Mouse (Mus musculus): ENCODE measurements at regions not wholly inside any gene's neighbourhood (a gene's known extent, or its start where the extent isn't known, plus 50 kb on each side); places are given as distances from the start of the nearest gene placed in this dataset.

DNA sequence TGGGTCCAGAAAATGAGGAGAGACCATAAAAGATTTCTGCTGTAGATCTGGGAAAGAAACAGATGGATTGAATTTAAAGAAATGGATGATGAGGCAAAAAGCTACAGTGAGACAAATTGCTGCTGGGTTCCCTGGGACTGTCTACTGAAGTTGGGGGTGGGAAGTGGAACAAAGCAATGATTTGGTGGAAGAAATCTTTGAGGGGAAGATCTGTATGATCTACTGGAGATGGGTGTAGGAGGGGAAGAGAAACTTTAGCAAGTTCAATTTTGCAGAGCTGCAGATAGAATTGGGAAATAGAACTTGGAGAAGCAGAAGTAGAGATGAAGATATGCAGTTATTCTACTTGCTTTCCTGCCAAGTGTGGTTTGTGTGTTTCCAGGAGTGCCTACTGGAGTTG, 5478.8 kb downstream of the 9330182O14Rik start:
- DNase-seq (ENCODE audit: low read depth, low spot score) = no peak

DNA sequence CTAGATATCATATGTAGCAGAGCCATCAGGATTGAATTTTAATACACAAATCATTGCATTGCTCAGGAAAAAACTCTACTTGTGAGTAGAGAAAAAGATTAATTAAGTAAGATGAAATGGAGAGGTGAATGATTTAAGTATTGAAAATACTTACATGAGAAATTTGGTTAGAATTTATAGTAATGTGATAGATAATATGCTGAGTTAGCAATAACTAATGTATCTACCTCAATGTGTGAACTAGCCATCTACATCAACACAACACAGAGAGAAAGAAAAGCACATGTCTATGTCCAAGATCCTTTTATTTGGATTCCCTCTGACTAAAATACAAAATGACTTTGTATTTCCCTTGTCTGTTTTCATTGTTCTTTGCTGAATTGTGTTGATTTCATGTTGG, 5512.1 kb downstream of the 9330182O14Rik start:
- no peak for DNase-seq (ENCODE audit: low read depth, low spot score)

DNA sequence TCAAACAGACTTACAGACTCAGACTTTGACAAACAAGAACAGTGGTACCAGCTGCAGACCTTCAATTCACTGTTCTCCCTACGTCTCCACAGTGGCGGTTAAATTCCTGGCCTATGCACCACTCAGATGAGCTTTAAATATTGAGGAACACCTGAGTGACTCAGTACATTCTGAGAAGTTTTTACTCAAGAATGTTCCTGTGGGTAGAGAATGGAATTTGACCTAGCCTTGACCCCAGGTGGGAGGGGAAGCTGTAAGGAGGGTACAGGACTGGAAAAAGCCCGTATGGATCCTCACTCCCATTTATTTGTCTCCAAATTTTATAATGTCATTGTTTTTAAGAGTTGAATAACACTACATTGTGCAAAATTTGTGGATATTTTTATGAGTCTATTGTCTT, 5529.4 kb downstream of the 9330182O14Rik start:
- no peak for DNase-seq (ENCODE audit: low read depth, low spot score)

DNA sequence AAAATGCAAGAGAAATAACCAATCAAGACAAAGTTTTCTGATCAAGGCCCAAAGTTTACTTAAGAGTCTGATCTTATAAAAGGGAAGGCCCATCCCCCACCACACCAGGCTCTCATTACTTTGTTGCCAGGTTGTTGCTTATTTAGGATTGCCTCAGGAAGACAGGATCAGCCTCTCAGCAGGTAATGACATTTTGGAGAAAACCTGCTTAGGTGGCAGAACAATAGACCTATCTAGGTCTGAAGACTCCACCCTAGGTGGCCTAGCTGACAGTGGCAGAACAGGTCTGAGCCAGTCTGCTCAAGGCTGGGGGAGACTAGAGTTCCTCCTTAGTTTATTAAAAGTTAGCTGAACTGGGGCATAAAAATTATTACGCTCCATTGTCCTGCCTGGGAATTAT, 5555.3 kb downstream of the 9330182O14Rik start:
- no peak for DNase-seq (ENCODE audit: low read depth, low spot score)

DNA sequence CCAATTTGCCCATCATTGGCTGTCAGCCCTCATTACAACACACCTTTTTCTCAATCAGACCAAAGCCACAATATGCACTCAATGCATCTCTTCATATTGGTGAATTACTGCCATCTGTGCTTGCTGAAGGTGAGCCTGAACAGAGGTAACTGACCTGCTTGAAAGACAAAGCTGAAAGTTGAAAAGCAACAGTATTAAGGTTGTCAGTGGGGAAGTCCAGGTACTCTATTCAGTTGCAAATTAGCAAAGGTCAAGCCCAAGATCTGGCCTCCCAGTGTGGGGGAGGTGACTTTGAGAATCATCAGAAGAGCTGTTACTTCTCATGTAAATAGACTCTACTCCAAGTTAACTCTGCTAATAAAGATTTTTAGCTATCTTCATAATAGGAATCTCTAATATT, 5555.9 kb downstream of the 9330182O14Rik start:
- DNase-seq (ENCODE audit: low read depth, low spot score) = no peak

DNA sequence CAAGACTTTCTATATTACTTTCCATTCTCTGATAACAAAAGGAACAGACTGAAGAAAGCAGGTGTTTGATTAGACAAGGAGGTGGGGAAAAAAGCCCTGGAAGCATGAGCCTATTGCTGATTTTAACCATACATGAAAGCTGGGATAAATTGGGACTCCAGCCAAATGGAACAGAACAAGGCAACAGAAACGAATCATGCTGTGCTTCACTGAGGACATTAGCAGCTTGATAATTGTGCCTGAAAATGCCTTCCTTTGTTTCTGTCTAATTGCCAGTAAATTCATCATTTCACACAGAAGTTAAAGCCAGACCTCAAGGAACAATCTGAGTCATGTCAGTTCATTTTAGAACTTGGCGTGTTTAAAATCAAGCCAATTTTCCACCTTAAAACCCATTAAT, 5576.9 kb downstream of the 9330182O14Rik start:
- no peak for DNase-seq (ENCODE audit: low read depth, low spot score)

DNA sequence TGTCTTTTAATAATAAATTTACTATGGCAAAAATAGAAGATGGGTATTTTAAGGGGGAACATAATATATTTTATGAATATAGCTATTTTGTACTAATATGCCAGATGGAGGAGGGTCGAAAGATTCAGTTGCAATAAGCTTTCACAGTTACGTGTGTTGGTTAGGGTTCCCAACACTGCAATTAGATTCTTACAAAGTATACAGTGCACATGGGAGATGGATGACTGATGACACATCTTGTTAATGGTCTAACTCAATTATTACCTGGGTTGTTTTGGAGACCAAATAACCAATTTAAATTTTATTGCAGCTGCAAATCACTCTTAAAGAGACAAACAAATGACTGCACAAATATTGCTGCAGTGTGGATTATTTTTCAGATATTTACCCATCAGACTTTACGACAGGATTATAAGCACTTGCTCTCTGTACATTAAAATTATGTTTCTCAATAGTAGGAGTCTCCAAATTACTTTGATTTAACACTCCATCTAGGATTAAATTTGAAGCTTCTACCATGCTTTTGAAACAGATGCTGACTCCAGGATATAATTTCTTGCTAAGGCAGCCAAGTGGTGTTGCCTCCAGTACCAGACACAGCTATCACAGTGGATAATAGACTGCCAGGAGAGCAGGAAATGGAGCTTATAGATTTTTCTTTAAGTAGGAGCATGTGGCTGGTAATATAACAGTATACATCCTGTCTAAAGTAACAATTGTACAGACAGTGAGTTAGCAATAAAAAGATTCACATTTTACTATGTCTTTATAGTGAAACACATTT, 5596.4 kb downstream of the 9330182O14Rik start:
- no peak for DNase-seq (ENCODE audit: low read depth, low spot score)

DNA sequence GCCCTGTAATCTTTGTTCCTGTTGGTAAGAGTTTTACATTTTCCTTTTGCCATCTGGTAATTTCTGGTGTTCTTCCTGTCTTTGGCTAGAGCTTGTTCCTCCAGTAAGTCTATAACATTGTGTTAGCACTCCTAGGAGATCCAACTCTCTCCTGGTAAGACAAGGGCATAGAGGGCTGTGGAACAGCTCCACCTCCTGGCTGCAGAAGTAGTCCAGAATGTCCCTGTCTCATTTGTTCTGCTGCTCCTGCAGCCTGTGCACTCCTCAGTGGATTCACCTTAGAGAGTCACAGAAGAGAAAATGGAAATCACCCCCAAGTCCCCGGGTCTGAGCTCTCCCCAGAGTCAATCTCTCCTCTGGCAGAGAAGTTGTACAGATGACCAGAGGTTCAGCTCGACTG, 5629.1 kb downstream of the 9330182O14Rik start:
- peak; percentile 40 for DNase-seq (ENCODE audit: low read depth, low spot score)

Data from A20 (cell line).